Mouse (Mus musculus): ENCODE measurements around the gene 2310061I04Rik.

The 2310061I04Rik gene

DNA sequence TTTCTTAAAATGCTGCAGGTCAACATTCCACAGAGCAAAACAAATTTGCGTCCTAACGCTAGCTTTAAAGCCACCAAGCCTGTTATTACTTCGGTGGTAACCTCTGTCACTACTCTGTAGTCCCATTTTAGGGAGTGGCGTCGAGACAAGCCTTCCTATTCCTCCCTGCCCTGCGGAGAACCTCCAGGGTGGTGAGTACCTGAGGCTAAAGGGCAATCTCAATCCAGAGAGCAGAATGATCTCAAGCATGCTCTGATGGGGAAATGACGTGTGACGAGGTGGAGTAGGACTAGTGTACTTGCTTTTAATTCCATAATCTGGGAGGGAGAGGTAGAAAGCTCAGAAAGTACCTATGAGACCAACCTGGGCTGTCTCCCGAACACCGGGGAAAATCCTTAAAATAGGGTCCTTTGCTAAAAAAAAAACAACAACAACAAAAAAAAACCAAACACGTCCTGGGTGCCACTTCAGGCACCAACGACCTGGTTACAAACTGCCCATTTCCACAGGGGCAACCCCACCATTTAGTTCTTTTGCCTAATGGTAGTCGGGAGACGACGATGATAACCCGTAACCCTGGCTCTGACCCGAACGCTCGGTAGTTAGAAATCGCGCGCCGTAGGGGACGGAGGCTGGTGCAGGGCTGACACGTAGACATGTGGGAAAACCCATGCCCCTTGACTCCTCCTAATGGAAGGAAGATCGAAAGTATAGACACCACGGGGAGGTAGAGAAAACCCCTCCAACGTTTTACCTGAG, 18.5 kb upstream of the 2310061I04Rik start:
- no peak for DNase-seq

DNA sequence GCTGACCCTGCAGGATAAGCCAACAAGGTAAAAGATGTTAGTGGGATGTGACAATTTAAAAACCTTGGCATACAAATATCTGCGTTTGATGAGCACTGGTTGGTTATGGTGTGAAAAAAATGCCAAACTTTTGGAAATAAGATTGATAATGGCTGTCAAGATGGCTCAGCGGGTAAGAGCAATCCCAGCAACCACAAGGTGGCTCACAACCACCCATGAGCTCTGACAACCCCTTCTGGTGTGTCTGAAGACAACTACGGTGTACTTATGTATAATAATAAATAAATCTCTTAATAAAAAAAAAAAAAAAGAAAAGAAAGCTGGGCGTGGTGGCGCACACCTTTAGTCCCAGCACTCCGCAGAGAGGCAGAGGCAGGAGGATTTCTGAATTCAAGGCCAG, 17.7 kb upstream of the 2310061I04Rik start:
- DNase-seq: no peak

GRCm38 (mm10) chr17:35909919-35910369, 12.7 kb upstream of the 2310061I04Rik start, which contains the start of gene Atat1:
TSS of gene Atat1 (minus strand) at chr17:35910075.
- peak; percentile 99 for DNase-seq

- no peak for DNase-seq
These were observed 12.1 kb upstream of the 2310061I04Rik start for GRCm38 (mm10) chr17:35909186-35909918.

- DNase-seq: no peak
These were observed 10.4 kb upstream of the 2310061I04Rik start for GRCm38 (mm10) chr17:35907609-35908008.

DNA sequence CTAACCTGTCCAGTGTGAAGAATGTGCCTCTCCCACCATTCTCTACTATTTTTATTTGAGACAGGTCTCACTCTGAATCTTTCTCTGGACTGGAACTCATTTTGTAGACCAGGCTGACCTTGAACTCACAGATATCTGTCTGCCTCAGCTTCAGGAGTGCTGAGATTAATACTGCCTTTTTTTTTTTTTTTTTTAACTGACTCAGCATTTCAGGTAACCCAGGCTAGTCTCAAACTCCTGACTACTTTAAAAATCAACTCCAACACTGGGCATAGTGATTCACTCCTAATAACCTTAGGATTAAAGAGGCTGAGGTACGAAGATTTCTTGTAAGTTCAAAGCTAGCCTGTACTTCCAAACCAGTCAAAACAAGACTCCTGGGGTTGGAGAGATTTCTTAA, 8.4 kb upstream of the 2310061I04Rik start:
- no peak for DNase-seq

GRCm38 (mm10) chr17:35903992-35904355, 6.7 kb upstream of the 2310061I04Rik start:
- DNase-seq: peak; percentile 62

GRCm38 (mm10) chr17:35903343-35903991, 6.2 kb upstream of the 2310061I04Rik start:
- DNase-seq: no peak

GRCm38 (mm10) chr17:35900636-35901035, 3.4 kb upstream of the 2310061I04Rik start:
- DNase-seq: no peak

- peak; percentile 47 for DNase-seq
These were observed 678 bp upstream of the 2310061I04Rik start for GRCm38 (mm10) chr17:35897644-35898573.

DNA sequence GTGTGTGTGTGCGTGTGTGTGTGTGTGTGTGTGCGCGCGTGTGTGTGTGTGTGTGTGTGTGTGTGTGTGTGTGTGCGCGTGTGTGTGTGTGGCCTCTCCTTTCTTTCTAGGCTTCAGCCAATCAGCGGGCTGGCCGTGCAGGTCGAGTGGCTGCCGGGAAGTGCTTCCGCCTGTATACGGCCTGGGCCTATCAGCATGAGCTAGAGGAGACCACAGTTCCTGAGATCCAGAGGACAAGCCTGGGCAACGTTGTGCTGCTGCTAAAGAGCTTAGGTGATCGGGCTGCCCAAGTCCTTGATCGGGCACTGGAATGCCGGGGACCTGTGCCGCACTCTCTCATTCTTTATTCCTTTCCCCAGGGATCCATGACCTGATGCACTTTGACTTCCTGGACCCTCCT, 9.5 kb downstream of the 2310061I04Rik start:
- DNase-seq: no peak

DNA sequence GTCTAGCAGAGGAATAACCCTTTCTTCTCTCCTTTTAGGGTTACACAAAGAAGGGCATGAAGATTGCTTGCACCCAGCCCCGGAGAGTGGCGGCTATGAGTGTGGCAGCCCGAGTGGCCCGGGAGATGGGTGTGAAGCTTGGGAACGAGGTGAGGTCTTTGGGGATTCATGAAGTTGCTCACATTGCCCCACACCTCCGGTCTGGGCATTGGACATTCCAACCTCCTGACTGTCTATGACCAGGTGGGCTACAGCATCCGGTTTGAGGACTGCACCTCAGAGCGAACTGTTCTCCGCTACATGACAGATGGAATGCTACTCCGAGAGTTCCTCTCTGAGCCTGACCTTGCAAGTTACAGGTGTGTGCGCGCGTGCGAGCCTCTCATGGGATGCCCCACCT, 13.5 kb downstream of the 2310061I04Rik start:
- no peak for DNase-seq

- DNase-seq: no peak
These were observed 14.3 kb downstream of the 2310061I04Rik start for GRCm38 (mm10) chr17:35882924-35883323.

DNA sequence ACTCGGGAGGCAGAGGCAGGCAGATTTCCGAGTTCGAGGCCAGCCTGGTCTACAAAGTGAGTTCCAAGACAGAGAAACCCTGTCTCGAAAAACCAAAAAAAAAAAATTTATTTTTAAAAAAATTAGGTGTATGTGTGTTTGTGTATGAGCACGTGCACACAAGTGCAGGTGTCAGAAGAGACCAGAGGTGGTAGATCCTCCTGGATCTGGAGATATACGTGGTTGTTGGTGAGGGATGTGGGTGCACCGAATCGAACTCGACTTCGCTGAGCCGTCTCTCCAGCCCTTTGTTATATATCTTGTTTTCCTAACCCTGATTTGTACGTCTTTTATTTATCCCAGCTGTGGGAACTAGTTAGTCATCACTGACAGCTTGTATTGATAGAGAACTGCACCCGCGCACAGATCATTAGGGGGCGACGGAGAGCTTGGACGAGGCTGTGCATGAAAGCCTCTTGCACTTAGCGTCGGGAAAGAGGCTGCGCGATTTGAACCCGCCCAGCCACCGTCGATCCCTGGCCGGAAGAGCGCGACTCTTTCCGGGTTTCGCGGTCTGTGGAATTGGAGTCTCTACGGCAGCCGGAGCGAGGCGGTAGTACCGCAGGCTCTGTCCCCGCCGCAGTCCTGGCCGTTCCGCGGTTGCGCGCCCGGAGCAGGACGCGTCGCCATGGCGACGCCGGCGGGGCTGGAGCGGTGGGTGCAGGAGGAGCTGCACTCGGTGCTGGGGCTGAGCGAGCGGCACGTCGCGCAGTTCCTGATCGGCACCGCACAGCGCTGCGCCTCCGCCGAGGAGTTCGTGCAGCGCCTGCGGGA, 17.8 kb downstream of the 2310061I04Rik start, which contains the start of gene Dhx16:
Gene Dhx16, plus strand, starts transcription at position 575 of the 813 bp plus-strand sequence.
- peak; percentile 98 for DNase-seq

DNA sequence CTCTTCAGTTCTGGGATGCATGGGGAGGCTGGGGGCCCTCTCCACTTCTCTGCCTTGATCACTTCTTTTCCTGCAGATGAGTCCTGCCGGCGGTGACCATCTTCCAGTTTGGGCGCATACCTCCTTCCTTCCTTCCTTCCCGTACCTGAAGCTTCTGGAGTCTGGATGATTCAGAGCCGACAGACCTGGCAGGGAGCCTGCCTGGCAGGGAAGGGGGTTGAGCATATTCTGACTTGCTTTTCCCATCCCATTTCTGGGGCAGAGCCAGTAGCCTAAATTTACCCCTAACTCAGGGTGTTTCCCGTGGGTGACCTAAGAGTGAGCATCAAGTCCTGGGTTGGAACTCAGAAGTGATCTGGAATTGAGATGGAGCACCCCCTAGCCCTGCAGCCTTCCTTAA, 22.5 kb downstream of the 2310061I04Rik start:
- DNase-seq: no peak

DNA sequence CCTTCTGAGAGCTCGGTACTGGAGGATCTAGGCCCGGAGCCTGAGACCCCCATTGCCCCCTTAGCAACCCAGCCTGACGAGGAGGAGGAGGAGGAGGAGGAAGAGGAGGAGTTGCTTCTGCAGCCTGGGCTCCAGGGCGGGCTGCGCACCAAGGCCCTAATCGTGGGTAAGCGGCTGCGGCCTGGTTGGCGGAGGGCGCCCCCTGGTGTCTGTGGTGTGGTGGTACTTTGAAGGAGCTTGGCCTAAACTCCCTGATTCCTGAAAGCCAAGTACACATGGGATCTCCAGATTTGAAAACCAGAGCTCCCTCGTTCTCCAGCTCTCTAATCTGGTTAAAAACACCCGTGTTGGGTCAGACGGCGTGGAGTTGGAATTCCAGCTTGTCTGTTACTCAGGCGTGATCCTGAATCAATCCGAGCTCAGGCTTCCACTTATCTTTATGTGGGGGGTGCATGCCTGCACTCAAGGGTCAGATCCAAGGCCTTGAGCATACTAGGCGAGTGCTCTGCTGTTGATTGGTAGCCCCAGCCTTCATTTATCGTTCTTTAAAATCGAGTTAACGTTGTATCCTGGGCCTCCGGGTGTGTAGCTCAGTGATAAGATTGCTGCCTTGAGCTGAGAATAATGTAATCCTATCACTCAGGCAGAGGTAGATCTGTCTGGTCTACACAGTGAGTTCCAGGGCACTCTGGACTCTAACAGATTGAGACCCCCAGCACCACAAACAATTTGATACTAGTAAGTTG, 23.3 kb downstream of the 2310061I04Rik start:
- DNase-seq: peak; percentile 96

DNA sequence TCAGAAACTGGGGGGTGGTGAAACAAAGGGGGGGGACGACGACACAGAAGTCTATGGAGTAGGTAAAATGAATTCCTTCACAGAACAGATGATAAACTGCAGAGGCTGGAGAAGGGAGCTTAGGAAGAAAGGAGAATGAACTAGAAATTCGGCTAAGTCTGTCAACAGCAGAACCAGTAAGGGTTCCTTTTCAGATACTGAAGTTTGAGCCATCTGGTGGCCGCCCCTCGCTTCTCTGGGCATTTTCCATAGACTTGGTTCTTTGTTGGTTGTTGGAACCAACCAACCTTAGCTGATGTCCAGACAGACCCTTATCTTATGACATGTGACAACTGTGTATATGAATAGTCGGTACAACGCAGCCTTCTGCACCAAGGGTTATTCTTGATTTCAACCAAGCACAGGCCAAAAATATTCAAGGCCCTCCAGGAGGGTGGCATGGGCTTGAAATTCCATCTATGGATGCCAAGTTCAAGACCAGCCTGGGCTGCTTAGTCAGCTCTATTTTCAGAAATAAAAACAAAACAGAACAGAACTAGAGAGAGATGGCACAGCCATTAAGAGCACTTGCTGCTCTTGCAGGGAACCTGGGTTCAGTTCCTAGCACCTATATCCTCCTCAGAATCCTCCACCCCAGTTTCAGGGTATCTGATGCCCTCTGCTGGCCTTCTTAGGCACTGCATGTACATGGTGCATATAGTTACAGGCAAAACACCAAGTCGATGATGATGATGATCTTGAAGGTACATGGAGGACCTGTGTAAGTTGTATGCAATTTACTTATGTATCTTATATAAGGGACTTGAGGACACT, 26.1 kb downstream of the 2310061I04Rik start:
- peak; percentile 80 for DNase-seq

DNA sequence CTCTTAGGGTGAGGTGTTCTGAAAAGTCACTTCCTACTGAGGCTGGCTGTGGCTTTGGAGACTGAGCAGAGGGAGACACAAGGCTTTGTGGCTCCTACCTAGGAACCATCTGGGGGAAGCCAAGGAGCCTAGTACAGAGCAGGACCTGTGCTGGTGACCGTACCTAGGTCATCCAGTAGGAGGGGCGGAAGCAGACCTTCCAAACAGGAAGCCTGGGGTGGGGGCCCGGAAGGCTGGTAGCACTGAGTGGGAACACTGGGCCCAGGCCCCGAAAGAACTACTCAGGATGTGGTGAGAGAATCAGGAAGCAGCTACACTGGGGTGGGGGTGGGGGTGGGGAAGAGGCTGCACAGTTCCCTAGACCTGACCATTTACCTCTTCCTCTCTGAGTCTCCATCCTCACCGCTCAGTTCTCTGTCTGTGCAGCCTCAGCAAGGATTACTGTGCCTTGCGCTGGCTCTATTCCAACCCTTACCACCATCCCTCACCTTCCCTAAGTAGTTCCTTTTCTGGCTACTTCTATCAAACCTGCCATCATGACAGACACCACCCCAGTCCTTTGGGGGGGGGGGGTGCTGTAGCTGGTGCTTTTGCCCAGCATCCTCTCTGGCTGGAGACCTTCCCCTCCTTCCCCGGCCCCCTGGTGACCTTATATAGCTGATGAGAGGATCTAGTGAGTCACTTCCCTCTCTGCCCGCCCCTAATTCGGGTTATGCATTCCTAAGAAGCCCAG, 26.9 kb downstream of the 2310061I04Rik start:
- DNase-seq: peak; percentile 84
